Mouse (Mus musculus): Measurements from ENCODE around the gene Nptn. TPM values are rescaled to one million over a fixed set of nuclear protein-coding genes. Genes with fewer than 3 reads are reported as not detected.

The Nptn gene
- total RNA-seq, 4 experiments from 2014 or later, result 672 to 816 (median 749) TPM

DNA sequence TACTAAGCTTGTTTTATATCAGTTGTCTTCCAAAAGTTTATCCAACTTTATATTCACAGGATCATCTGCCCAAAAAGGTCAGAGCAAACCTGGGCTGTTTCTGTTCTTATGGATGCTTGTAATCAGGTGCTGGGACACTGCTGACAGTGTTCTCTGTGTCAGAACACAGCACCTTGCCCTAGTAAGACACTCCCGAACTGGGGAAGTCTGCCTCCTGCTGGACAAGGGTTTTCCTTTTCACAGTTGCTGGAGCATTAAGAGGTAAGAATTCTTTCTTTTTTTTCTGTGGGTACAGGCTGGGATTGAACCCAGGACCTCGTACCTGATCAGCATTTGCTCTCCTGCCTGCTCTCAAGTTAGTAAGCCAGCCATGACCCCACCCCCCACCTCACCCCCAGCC lies 74.4 kb downstream of the Nptn start:
- DNase-seq (ENCODE audit: low spot score in 2 of 2), result no peak

DNA sequence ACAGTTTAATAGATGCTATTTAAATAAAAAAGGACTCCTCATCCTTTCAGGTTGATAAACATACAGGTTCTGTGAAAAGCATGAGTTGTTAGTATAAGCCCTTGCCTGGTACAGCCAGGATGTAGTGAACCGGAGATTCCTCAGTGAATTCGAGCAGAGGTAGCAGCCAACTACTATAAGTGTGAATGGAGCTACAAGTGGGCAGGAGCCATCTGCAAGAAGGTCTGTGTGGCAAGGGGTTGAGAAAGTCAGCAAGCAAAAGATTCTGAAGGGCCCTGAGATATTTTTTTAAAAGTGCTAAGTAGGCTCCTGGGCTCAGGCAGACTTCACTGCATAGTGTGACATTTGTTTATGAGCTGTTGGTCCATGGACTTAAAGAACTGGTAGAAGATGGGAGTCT lies 74.8 kb downstream of the Nptn start:
- DNase-seq (ENCODE audit: low spot score in 2 of 2), result no peak

DNA sequence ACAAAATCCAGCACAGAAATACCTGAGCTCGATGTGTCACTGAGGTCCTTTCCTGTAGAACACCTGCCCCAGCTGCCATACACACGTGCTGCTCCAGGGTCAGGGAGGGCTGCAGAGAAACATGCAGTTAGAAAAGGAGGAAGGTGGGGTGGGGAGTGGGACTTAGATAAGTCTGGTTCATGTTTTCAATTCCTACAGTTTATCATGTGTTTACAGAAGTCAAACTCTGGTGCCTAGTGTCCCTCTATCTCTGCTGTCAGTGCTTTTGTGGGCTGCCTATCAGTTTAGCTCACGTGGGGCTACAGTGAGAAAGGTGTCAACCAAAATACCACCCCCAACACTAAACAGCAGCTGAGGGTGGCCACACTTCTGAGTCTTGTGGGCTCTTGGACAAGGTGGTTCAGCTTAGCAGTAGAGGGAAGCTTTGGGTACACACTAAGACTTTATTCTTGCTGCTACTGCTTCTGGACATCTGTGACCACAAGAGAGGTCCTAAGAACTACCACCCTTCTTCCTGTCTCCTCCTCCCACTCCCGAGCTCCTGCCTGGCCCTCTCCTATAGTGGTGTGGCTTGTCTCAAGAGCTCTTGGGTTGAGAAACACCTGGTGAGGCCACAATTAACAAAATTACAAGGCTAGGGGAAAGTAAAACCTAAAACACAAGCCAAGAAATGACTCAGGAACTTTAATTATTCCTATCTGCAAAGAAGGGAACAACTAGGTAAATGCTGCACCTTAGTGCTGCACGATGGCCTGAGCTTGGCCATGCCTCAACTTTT lies 75.9 kb downstream of the Nptn start:
- no peak for DNase-seq (ENCODE audit: low spot score in 2 of 2)

DNA sequence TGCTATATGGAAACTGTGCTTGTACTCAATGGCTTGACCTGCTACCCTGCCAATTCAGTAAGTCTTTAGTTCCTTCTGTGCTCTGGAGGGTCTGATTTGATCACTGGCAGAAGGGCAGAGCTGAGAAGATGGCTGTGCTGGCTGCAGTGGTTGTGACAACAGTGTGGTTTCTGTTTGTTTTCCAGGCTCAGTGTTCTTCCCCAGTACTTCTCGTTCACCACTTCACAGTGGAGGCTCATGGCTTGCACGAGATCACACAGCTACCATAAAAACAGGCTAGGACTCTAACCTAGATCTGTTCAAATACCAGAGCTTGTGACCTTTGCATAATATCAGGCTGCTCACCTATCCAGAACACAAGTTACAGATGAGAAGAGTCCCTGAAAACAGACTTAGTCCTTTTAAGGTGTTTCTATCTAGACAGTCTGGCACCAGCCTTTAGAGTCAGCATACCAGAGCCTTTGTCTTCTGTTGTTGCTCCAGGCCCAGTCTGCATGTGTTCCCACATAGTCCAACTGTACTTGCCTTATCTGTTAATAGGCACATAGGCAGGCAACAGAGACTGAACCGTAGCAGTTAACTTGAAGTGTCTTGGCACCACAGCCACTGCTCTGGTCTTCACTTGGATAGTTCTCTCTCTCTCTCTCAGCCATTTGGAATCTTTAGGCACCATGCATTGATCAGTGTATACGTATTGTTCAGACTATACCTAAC lies 76.7 kb downstream of the Nptn start:
- no peak for DNase-seq (ENCODE audit: low spot score in 2 of 2)

DNA sequence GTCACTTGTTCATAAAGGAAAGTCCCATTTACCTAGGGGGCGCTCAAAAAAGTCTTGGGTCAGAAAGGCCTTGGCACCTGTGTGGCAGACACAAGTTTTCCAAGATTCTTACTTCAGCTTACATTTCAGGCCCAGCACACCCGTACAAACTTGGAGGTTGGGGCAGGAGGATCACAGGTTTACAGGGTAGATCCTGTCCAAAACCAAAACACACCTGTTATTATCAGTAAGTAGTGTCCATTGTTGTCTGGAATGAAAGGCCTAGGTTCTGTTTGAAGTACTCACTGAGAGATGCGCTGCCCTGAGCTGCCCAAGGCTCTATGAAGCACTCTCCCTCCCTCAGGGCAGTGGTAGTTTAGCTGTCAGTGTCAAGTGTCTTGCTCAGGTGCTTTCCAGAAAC lies 77.3 kb downstream of the Nptn start:
- no peak for DNase-seq (ENCODE audit: low spot score in 2 of 2)

DNA sequence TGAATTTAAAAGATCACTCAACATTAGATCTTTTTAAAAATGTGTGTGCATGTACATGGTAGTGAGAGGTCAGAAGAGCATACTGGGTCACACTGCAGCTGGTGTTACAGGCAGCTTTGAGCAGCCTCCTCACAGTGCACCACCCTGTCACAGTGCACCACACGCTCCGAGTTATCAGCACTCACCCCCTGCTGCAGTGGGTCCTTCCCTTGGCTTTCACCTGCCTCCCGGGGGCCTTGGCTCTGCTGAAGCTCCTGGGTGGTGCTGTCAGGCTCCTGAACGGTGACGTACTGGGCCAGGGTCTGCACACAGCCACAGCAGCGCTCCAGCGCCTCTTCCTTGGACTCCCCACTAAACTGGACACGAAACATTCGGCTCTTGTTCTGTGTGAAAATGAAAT lies 77.9 kb downstream of the Nptn start:
- no peak for DNase-seq (ENCODE audit: low spot score in 2 of 2)

DNA sequence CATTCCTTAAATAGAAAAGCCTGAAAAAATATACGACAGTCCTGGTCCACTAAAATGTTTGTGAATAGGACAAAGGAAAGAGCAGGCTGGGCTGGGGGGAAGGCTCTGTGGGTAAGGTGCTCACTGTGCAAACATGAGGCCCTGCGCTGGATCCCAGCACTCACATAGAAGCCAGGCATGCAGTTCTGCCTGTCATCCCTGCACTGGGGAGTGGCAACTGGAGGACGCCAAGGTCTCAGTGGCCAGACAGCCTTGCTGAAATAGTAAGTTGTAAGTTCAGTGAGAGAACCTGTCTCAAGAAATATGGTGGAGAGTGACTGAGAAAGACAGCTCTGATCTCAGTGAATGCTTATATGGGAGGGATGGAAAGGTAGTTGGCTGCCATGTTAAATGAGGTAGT lies 78.6 kb downstream of the Nptn start:
- no peak for DNase-seq (ENCODE audit: low spot score in 2 of 2)

DNA sequence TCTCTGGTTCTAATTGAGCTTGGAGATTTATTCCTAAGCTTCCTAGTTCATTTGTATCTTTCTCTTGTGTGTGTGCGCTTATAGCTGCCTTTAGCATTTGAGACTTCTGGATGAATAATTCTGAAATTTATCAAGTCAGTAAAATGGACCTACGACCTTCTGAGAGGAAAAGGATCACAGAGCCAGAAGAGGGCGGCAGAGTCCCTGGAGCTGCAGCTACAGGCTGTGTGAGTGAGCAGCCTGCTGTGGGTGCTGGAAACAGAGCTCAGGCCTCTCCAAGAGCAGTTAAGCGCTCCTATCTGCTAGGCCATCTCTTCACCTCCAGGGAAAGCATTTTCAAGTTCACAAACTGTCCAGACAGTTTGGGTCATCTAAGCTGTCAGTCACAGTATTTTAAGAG lies 80.0 kb downstream of the Nptn start:
- DNase-seq (ENCODE audit: low spot score in 2 of 2), result no peak

DNA sequence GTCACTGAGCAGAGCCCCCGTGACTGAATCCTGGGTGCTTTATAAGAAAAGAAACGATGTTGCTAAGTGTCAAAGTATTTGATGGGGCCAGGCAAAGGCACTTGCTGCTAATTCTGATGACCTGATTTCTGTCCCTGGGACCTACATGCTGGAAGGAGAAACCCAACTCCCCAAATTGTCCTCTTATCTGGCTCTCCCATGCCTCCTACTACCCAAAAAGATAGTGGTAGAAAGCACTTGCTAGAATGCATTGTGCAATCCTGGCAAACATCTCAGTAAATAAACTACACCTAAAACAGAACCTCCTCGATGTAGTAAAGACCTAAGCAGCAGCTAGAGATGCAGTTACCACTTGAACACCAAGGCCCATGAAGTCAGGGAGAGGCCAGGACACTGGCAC lies 80.8 kb downstream of the Nptn start:
- no peak for DNase-seq (ENCODE audit: low spot score in 2 of 2)

DNA sequence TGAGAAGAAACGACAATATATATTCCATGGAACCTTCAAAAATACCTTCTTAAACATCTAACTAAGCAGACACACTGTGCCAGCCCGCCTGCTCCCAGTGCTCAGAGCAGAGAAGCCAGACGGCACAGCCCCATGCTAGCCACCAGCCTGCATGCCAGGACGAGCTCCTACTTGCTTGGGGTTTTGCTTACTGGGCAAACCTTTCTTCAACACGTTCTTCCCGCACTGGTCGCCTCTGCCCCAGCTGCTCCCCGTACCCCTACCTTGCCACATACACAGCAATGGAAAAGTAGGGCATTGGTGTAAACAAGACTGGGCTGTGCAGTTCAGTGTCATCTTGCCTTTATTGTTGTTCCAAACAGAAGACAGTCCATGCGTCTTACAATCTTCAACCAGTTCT lies 83.5 kb downstream of the Nptn start:
- DNase-seq (ENCODE audit: low spot score in 2 of 2), result no peak

DNA sequence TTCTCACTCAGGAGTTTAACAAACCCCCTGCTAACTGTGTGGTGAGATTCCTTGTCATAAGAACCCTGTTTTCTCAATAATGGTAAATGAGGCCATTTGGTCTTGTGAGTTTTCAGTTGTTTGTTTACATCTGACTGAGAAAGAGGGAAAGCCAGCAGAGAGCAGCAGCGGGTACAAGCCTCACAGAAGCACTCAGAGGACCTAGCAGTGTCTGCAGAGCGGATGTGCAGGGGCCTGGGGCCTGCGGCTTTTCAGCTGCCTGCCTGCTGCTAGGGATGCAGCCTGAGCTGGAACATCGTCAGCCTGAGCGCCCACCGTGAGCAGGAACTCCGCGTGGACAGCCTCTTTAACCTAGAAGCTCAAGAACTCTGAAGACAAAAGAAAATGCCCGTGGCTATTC lies 84.2 kb downstream of the Nptn start:
- no peak for DNase-seq (ENCODE audit: low spot score in 2 of 2)

DNA sequence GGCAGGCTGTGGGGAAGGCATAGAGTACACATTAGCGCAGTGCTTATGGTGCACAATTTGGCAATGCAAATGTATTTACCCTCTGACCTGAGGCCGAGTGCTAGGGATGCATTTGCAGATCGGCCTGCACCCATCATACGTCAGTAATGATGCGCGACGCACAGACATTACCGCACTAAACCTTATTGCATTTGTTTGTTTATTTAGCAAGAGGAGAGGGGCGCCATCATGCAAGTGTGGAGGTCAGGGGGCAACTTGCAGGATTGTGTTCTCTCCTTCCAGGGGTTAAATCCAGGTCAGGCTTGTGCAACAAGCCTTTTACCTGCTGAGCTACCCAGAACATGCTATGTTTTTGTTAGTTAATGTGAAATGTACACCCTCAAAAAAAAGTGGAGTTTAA lies 85.2 kb downstream of the Nptn start:
- DNase-seq (ENCODE audit: low spot score in 2 of 2), result no peak

DNA sequence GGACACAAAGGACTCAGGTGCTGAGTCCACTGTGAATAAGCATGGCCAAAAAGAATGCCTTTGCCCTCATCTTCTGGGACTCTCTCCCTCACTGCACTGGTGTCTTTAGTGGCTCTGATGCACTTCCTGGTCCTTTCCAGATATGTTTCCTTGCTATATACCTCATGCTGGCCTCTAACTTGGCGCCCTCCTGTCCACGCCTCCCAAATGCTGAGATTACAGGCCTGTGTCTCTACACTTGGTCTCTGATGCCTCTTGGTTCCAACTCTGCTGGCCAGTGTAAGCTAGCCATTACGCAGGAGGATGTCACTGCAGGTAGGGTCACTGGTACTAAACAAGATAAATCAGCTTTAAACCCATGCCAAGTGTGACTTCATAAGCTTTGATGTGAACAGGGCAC lies 86.1 kb downstream of the Nptn start:
- DNase-seq (ENCODE audit: low spot score in 2 of 2), result no peak

DNA sequence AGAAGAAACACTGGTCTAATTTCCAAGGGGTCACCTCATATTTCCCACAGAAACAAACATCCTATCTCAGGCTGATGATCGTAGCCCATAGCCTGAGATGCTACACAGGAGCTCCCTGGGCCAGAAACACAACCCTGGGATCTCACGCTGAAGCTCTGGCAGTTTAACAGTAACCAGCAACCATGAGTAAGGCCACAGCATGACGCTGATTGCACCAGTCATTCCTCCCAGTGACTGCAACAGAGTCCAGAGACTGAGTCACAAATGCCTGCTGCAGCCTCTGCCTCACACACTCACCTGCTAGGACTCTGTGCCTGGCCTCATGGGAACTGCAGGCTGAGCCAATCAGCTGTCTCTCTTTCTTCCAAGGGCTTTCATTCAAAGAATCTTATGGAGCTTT lies 87.0 kb downstream of the Nptn start:
- DNase-seq (ENCODE audit: low spot score in 2 of 2), result no peak

DNA sequence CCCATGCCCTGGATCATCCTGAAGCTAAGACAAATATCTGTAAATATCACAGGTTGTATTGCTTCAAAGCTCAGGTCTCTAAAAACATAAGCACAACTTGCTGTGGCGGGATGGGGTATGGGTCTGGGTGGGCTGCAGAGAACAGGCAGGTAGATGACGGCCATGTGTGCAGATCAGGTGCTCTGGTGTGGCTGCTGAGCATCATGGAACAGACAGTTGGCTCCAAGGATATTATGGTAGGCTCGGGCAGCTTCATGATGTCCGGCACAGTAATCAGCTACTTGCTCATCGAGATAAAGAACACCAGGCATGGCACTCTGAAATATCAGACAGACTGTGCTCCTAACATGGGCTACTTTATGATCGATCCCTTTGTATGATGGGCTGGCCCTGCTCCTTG lies 87.8 kb downstream of the Nptn start:
- no peak for DNase-seq (ENCODE audit: low spot score in 2 of 2)

DNA sequence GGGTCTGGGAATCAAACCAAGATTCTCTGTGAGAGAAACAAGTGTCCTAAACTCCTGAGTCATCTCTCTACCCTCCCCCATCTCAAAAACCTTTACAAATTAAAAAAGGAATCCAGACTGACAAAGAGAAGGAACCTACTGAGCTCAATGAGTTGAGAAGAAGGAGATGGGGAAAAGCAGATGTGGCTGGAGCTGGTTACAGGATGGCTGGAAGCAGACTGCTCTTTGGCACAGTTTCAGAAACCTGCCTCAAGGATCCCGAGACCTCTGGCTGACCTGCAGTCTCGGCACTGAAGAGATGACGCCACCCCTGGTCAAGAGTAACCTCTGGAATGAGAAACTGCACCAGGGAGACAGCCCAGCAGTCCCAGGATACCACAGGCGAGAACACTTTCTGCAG lies 90.4 kb downstream of the Nptn start:
- DNase-seq (ENCODE audit: low spot score in 2 of 2), result no peak

DNA sequence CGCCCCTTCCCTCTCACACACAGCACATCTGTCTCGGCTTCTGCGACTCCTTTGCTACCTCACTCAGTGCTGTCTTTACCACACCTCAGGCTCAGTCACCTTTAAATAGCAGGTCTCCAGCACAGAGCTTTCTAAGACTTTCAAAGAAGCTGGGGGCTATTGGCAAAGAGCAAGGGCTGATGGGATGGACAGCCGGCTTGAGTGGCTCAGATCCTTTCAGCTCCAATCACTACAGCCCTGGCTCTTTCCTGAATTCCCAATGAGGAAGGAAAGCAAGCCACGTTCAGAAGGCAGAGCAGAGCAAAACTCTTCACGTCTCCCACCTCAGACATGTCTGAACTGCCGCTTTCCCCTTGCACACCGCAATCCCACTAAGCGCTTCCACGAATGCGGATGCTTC lies 92.7 kb downstream of the Nptn start:
- no peak for DNase-seq (ENCODE audit: low spot score in 2 of 2)

DNA sequence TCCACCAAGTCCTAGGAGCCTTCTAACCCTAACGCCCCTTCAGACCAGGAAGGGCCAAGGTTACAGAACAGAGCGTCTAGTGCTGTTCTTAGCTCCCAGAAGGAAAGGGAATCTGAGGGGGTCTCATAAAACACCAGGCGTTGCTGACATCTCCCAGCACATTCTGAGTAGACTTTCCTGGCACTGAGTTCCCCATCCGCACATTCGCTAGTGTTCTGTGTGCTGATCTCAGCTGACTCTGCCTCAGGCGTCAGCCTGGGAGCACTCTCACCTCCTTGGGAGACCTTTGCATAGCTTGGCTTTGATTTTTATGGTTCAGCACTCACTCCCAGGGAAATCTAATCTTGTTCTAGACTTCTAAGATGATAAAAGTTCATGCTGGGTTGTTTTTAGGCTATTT lies 93.3 kb downstream of the Nptn start:
- no peak for DNase-seq (ENCODE audit: low spot score in 2 of 2)

DNA sequence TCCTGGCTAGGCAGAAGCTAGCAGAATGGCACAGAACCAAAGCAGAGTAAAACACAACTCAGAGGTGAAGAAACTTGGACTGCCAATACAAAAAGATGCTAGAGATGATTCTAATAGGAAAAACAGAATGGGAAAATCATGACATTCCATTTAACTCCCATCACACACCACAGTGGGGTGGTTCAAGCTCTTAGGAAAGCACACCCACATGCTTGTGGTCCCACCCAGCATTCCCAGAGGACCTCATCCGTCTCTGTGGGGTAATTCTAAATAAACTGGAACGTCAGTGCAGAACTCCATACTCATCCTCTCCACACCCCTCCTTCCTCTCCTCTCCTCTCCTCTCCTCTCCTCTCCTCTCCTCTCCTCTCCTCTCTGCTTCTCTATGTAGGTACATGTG lies 99.4 kb downstream of the Nptn start:
- DNase-seq (ENCODE audit: low spot score in 2 of 2), result no peak

DNA sequence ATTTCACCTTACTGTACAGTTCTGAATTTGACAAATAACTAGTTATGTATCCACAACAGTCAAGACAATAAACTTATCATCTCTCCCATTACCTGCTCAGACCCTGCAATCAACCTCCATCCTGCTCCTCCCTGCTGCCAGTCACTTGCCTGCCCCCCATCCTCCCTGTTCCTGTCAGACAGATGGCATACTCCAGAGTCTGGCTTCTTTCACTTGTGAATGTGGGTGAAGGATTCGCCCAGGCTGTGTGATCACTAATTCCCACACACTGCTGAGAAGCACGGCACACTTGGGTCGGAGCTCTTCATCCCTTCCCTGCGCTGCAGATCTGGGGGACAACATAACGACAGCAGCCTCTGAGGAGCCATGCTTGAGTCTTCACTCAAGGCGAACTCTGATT lies 100.1 kb downstream of the Nptn start:
- DNase-seq (ENCODE audit: low spot score in 2 of 2), result no peak

DNA sequence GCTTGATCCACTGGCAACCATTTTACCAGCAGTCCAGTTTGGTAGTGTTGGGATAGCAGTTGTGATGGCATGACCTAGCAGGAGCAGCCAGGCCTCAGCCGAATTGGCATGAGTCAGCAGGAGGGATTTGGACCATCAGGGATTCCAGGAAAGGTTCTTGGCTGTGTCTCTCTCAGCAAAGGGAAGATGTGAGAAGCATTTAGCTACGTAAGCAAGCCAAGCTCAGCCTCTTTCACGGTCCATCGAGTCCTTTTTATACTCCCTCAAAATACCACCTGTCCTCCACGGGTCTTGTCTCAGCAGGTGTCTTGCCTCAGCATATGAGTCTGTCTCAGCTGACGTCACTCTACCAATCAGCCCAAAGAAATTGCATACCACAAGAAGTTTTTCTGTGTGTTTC lies 101.3 kb downstream of the Nptn start:
- DNase-seq (ENCODE audit: low spot score in 2 of 2), result no peak

DNA sequence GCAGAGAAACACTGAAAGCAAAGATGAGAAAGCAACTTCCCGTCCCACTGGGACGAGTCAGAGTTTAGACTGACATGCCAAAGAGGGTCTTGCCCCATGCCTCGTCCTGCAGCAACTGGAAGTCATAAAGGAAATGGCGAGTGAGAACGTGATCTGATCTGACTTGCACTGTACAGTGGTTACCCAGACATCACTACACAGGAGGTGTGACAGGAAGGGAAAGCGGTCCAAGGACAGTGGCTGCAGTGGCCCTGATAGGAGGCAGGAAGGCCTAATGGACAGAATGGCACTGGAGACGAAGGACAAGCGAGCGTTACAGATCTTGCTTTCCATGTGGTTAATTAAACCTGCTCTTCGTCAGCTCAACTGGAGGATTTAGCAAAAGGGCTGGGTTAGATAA lies 103.2 kb downstream of the Nptn start:
- DNase-seq (ENCODE audit: low spot score in 2 of 2), result no peak

DNA sequence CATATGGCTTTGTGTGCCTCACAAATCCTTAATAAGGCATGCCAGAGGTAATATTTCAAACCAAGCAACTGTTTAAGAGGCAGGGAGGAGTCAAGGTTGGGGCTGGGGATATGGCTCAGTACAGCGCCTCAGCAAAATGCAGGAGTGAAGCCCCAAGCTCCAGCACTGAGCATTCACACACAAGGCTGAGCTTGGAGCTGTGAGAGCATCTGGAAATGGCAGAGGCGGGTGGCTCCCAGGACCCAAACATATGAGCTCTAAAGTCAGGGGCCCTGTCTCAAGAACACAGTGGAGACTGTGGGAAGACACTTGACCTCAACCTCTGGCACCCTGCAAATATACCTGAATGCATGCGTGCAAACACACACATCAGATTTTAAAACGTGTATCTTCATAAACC lies 106.0 kb downstream of the Nptn start:
- no peak for DNase-seq (ENCODE audit: low spot score in 2 of 2)

All from layer of hippocampus, adult 8-10 months (tissue).